Mouse (Mus musculus) hindlimb bud, embryonic 11.5 days (tissue): Measurements from ENCODE around the gene Crebrf.

Experiments
- DNase-seq: peaks from one replicate; pipeline ENCODE4 v3.0.0-alpha.2; 2012; ENCODE audit warnings: low read depth, low spot score; ENCODE audit errors: extremely low spot score

Gene Crebrf

GRCm38 (mm10) chr17:26817776-26818175, 102.3 kb downstream of the Crebrf start:
- DNase-seq = no peak

- DNase-seq = no peak
Observed at GRCm38 (mm10) chr17:26826131-26826530, 110.7 kb downstream of the Crebrf start.
